Mouse (Mus musculus) bone marrow macrophage, adult 2 months (primary cell): ENCODE measurements at regions not wholly inside any gene's neighbourhood (a gene's known extent, or its start where the extent isn't known, plus 50 kb on each side); places are given as distances from the start of the nearest gene placed in this dataset.

Experiments used
- H3K27ac ChIP-seq: 2 replicates; pipeline ENCODE4 v1.5.1; 2012; ENCODE audit warnings: low read depth, low read length; ENCODE audit not compliant: insufficient read depth
- H3K4me1 ChIP-seq: 2 replicates; pipeline ENCODE4 v1.6.1; 2012; ENCODE audit warnings: low read length; ENCODE audit not compliant: control insufficient read depth, insufficient read depth
- H3K4me3 ChIP-seq: 2 replicates; pipeline ENCODE4 v1.5.1; 2012; ENCODE audit warnings: mild to moderate bottlenecking, low read length, moderate library complexity; ENCODE audit not compliant: insufficient read depth
- CTCF ChIP-seq: IDR thresholded peaks from 2 replicates; pipeline ENCODE4 v1.5.1; 2012; ENCODE audit warnings: low read depth, mild to moderate bottlenecking, low read length, moderate library complexity
- POLR2A ChIP-seq: IDR thresholded peaks from 2 replicates; pipeline ENCODE4 v1.6.1; 2012; ENCODE audit warnings: mild to moderate bottlenecking, low read depth, low read length, borderline replicate concordance

DNA sequence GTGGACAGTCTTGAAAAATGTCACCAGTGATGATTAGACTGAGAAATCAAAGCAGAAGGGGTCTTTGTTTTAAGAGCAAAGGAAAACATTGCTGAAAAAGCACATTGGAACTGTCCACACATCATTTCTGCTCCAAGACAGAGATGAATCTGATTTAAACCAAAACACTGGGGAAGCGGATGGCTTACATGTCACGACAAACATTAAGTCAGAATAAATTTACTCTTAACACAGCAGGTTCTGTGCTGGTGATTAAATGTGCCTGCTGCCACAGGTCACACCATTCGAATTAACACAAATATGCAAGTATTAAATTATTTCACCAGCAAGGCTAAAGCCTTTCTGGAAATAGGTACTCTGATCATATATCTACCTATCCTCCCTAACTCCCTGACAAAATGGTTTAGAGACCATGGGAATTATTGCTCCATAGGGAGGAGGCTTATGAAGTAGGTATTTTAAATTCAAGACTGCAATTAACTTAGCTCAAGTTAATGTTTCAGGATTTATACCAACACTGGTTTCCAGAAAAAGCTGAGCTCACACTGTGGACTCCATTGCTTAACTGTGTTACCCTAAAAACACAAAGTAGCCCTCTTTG is 562.7 kb upstream of the Pdzrn3 start:
- TF ChIP-seq POLR2A (no peak), CTCF (no peak)
- Histone ChIP-seq H3K4me1 (no peaks in the 10 kb centered on the region), H3K4me3 (no peak overlapping the region), H3K27ac (no peak overlapping the region)

DNA sequence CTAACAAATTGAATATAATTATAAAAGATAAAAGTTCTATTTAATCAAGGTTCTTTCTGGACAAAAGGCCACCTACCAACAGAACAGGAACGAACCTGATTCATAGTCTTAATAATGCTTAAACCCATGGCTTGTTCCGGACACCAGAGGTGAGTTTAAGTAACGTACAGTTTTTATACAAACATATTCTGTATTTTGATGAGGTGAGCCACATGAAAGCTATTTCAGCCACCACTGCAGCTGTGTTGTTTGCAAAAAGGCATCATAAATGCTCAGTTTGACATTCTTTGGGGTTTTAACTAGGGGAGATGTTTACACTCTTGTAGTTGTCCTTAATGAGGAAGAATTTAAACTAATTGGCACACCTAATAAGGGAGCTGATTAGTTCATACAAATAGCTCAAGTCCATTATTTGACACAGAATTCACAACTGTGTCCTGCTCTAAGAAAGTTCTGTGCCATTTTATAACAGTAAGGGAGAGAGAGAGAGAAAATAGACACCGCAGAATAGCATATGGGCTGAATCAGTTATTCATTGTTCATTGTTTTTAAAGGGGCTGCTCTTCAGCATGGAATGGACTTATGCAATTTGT is 560.8 kb upstream of the Pdzrn3 start:
- Histone ChIP-seq H3K4me3 (no peak overlapping the region), H3K27ac (no peak overlapping the region), H3K4me1 (no peaks in the 10 kb centered on the region)
- TF ChIP-seq CTCF (no peak), POLR2A (no peak)

DNA sequence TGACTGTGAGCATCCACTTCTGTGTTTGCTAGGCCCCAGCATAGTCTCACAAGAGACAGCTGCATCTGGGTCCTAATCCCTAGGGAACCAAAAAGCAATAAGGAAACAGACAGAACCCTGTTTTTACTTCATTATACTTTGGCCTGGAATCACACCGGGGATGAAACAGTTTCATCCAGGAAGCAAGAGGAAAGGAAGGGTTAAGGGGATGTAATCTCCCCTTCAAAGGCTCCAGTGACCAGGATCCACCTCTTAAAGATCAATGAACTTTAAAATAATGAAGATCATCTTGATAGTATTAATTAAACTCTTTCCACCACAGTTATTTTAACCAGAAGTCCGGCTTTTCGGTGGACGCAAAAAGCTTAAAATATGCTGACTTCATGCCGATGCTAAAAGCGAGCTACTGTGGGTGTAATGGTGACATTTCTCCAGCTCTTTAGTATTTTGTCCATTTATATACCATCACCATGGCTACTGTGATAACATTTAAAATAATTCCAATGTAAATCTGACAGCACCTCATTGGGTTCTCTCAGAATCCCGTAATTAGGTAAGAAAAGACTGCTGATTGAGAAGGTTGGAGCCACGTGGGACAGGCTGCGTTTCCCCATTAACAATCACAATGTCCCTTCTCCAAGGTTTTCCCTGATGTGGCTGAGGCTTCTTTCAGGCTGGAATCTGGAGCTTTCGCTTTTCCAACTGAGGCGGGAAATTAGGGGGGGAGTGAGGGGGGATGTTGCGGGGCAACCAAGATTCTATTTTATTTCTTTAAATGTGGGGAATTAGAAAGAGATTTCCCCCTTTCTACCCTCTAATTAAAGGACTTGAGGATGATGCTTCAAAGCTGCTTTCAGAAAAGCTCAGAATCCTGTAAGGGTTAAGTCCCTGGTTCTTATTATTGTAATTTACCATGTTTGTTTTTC is 560.0 kb upstream of the Pdzrn3 start:
- Histone ChIP-seq H3K27ac (no peak overlapping the region), H3K4me3 (no peak overlapping the region), H3K4me1 (no peaks in the 10 kb centered on the region)
- TF ChIP-seq CTCF (no peak), POLR2A (no peak)

DNA sequence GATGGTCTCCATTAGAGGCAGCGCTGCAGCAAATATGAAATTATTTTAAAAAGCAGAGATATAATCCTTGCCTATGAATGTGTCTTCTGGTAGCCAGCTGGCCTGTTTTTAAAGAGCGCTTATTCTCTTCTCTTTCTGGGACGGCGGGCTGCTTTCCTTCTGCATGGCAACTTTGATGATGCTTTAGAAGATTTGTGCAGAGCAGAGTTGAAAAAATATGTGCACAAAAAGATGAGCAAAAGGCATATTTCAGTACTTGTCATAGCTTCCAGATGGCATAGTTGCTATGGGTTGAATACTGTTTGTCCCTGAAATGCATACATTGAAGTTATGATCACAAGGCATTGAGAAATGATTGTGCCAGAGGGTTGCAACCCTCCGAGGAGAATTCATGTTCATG is 554.1 kb upstream of the Pdzrn3 start:
- TF ChIP-seq CTCF = no peak
- TF ChIP-seq POLR2A = no peak

DNA sequence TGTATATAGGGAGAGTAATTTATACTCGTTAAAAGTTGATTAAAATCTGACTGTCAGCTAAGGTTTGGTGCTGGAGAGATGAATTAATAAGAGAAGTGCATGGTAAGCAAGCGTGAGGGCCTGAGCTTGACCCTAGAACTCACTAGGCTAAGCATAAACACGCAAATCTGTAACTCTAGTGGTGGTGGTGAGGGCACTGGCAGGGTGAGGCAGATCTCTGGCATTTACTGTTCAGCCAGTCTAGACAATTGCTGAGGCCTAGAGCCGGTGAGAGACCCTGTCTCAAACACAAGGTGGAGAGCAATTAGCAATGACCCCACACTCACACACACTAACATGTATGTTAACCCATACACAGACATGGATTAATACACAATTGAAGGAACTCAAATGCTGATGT is 544.0 kb upstream of the Pdzrn3 start:
- TF ChIP-seq POLR2A = no peak
- no peak for TF ChIP-seq CTCF
- no peak overlapping the region for H3K27ac ChIP-seq
- no peaks in the 10 kb centered on the region for H3K4me1 ChIP-seq
- H3K4me3 ChIP-seq = no peak overlapping the region

More for the DNA sequence above, 554.1 kb upstream of the Pdzrn3 start:
- H3K27ac ChIP-seq = no peak overlapping the region
- H3K4me1 ChIP-seq = no peaks in the 10 kb centered on the region
- no peak overlapping the region for H3K4me3 ChIP-seq

DNA sequence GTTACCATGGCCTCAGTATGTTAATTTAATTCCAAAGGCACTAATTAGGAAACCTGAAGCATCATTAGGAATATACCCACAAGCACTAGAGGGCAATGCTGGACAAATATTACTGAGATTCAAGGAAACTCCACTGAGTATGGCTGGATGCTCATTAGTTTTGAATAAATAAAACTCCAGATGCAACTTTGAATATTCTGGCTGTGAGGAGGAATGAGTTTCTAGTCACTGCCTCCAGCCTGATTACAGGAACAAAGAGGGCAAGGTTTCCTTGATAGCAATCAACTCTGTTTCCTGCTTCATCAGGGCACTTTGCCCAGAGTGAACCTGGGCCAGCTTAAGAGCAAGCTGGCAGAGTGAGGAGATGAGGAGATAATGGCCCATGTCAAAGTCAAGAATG is 543.5 kb upstream of the Pdzrn3 start:
- no peak for TF ChIP-seq POLR2A
- no peak for TF ChIP-seq CTCF
- H3K4me3 ChIP-seq = no peak overlapping the region
- H3K27ac ChIP-seq = no peak overlapping the region
- no peaks in the 10 kb centered on the region for H3K4me1 ChIP-seq

DNA sequence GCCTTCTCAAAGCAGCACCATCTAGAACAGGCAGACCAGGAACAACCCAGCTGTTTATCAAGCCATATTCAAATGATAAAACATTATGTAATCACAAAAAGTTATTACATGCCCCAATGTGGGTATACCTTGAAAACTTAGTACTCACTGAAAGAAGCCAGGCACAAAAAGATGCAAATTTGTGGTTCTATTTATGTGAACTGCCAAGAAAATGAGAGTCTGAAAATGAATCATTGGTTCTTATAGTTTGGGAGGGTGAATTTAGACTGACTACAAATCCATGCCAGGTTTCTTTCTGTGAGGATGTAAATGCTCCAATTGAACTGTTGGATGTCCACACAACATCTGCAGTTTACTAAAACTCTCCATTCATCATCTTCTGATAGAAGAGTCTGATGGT is 541.2 kb upstream of the Pdzrn3 start:
- TF ChIP-seq CTCF (no peak), POLR2A (no peak)
- H3K4me1 ChIP-seq = no peaks in the 10 kb centered on the region
- H3K27ac ChIP-seq = no peak overlapping the region
- H3K4me3 ChIP-seq = no peak overlapping the region

DNA sequence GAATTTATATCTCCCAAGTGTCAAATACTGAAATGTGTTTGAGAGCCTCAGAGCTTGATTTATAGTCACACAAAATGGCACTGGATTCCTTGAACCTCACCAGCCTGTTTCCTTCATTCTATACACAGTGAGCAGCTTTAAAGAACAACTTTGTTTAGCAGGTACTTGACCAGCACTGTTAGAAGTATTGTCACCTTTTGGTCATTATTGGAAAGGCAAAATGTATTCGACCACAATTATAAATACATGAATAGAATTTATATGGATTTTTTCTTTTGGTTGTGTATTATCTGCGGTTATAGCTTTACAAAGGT is 527.3 kb upstream of the Pdzrn3 start:
- Histone ChIP-seq H3K4me3 (no peak overlapping the region), H3K27ac (no peak overlapping the region), H3K4me1 (no peaks in the 10 kb centered on the region)
- TF ChIP-seq CTCF = no peak
- TF ChIP-seq POLR2A = no peak

DNA sequence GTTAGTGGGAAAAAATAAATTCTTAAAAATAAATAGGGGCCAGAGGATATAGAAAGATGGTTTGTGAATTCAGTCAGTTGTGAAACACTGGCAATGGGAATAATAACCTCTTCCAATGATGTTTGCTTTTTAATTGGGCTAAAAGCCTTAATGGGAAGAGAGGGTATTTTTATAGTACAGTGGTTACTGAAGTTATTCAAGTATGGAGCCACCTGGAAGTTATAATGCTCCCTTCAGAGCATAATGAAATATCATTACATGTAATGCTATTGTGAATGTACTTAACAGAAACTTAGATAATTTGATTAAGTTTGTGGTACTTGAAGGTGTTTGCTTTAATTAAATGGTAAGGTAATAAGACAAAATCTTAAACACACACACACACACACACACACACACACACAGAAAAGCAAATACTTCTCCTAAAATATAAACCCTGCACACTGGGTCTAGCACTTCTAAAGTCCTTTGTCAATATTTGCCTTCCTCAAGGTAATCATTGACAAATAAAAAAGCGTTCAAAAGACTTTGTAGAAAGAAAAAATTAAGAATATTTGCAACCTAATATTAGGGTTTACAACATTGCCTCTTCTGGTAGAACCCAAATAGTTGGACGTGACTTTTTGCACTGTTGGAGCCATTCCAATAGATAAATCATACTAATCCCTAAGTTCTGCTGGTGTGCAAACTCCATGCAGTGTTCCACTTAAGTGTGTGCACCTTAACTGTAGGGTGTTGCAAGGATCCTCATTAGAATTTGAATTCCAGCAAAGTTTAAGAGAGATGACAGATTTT is 526.7 kb upstream of the Pdzrn3 start:
- H3K27ac ChIP-seq = no peak overlapping the region
- H3K4me1 ChIP-seq = no peaks in the 10 kb centered on the region
- no peak overlapping the region for H3K4me3 ChIP-seq
- TF ChIP-seq CTCF (no peak), POLR2A (no peak)
